Mouse (Mus musculus): ENCODE data around the gene Tjp2.

DNA sequence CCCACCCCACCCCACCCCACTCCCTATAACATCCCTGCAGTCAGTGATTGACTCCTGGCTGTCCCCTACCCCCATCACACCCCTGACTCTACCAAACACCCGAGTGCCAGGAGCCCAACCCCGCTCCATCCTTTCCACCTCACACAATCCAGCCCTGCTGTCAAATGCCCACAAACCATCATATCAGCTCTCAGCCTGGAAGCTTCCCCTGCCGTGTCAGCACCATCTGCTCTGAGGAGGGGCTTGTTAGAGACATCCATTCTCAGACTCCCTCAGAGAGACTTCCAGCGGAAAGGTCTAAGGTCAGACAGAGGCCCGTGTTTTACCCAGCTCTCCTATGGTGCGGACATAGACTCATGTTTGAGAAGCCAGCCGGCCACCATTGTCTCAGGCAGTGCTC is 11.5 kb downstream of the Tjp2 start:
- TF ChIP-seq CTCF (IDR thresholded peaks at IDR 0.05; ENCODE audit: control insufficient read depth, insufficient read depth, low read length) (no peak), POLR2A (IDR thresholded peaks at IDR 0.05; ENCODE audit: borderline replicate concordance, control insufficient read depth, low read depth, low read length) (no peak)

All from bone marrow, adult 2 months (tissue).